Mouse (Mus musculus): ENCODE data around the gene Olfr1447.

Olfr1447 gene

GRCm38 (mm10) chr19:12903643-12904042 lies at the start of gene Olfr1447:
Gene Olfr1447 (minus strand): TSS chr19:12903743.
- in situ Hi-C loops (cut with MboI, MseI) = no loop called here

DNA sequence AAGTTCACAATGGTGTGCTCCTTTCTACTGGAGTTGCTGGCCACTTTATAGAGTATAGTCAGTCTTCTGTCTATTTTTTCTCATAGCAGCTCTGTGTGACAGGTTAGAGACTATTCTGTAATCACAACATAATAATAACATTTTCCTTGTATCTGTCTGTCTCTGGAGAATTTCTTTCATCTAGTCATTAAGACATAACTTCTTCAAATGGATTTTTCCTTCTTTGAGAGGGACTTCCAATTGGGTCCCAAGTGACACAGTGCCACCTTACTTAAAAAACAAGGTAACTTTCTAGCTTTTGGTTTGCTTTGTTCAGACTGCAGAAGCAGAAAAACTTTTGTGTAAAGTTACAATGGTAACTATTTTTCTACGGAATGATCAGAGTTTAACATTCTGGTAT lies 46.4 kb upstream of the Olfr1447 start, which contains the start of gene Olfr1450:
Gene Olfr1450 (plus strand): TSS at position 301 of the 400 bp plus-strand sequence.
- in situ Hi-C loops (cut with MboI, MseI) = no loop called here

DNA sequence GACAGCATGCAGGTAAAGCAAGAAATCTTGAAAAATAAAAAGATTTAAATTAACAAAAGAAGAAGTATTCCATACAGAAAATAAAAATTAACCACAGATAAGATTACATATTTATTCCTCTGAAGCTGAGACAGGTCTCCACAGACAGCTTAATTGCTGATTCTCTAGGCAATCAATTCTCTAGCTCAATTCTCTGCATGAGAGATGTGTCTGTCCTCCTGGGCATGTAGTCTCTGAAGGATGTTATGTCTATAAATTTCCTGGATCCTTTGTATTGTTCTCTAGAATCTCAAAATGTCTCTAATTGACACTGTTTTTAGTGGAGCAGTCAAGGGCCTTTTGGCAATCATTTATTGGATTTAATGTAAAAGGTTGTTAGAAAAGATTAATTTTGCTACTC lies 27.0 kb upstream of the Olfr1447 start, which contains the start of gene Olfr1449:
Gene Olfr1449 (plus strand): TSS at position 301 of the 400 bp plus-strand sequence.
- in situ Hi-C loops (cut with MboI, MseI) = no loop called here

DNA sequence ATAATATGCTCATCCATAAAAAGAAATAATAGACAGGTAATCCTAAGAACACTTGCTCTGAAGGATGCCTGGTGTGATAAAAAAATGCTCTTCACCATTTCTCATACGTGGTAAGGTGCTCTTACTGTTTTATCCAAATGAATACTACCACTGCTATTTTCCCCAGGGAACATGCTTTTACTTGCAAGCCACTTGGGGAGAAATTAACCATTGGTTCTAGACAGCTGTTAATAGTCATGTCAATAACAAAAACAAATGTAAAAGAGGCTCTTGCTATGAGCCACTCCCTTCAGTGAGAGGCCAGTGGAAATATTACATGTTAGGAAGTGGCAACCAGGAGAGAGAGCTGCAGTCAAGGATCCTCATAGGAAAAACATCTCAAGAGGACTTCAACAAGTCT lies 20.8 kb upstream of the Olfr1447 start, which contains the start of gene Olfr1448:
Gene Olfr1448 (minus strand): TSS at position 101 of the 400 bp plus-strand sequence.
- in situ Hi-C loops (cut with MboI, MseI) = no loop called here

- in situ Hi-C loops (cut with MboI, MseI) = no loop called here
These were observed 10.1 kb downstream of the Olfr1447 start, which contains the start of gene Olfr1446 for GRCm38 (mm10) chr19:12893424-12893823. Gene Olfr1446 (minus strand): TSS chr19:12893524.

DNA sequence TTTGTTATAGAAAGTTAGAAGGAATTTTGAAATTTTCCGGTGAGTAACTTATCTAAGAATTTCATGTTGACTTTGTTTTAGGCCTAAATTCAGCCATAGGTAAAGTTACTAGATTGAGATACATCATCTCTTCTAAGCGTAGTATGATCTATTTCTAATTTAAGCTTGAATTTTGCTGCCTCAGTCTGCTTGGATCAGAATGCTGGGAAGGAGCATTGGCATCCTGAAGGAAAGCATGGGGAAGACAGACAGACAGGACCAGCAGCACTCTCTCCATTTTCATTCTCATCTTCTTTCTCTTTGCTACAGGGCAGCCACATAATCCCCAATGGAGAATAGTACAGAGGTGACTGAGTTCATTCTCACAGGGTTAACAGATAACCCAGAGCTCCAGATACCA lies 20.0 kb downstream of the Olfr1447 start, which contains the start of gene Olfr1445:
Gene Olfr1445 (plus strand): TSS at position 301 of the 400 bp plus-strand sequence.
- in situ Hi-C loops (cut with MboI, MseI) = no loop called here

GRCm38 (mm10) chr19:12856983-12857382 lies 46.6 kb downstream of the Olfr1447 start, which contains the start of gene Olfr1444:
Gene Olfr1444 (plus strand): TSS chr19:12857283.
- in situ Hi-C loops (cut with MboI, MseI) = loop anchor here (25.0 kb wide), 1 partner anchor 620 kb away; the partner anchor contains the start of genes Olfr1432 and Olfr262

All from T-helper 1 cell (primary cell).